Mouse (Mus musculus) small intestine, adult 2 months (tissue): ENCODE measurements around the gene Gm20388.

Experiments used
- CTCF ChIP-seq: fragments of 200-500 bp; IDR thresholded peaks from 2 replicates; pipeline ENCODE4 v1.5.1; 2012; ENCODE audit warnings: low read depth, mild to moderate bottlenecking, control low read depth, inconsistent platforms, low read length, moderate library complexity, mixed read lengths; ENCODE audit not compliant: insufficient replicate concordance, insufficient read length; ENCODE audit errors: extremely low read depth
- POLR2A ChIP-seq: fragments of 200-500 bp; IDR thresholded peaks from 2 replicates; pipeline ENCODE4 v1.6.1; 2012; ENCODE audit warnings: low read depth, mild to moderate bottlenecking, control low read depth, inconsistent platforms, low read length, moderate library complexity

- TF ChIP-seq CTCF (no peak), POLR2A (no peak)
Observed at GRCm38 (mm10) chr8:123271147-123271546, 3360.5 kb downstream of the Gm20388 start.
